Mouse (Mus musculus) MEL (cell line): ENCODE data around the gene Tpmt.

Source experiments
- GATA1 ChIP-seq: IDR thresholded peaks from 2 replicates; pipeline ENCODE4 v1.6.1; 2011; ENCODE audit warnings: low read depth, low read length, improper control_type of control experiment
- NELFE ChIP-seq: IDR thresholded peaks from 2 replicates; pipeline ENCODE4 v1.6.1; 2011; ENCODE audit warnings: low read depth, low read length, improper control_type of control experiment
- POLR2A ChIP-seq, 2 experiments: IDR thresholded peaks; 2 replicates each; pipeline ENCODE4 v1.6.1; 2011 to 2012; ENCODE audit warnings: low read length in 2 of 2, mild to moderate bottlenecking in 2 of 2, control low read depth in 1 of 2, improper control_type of control experiment in 1 of 2, low read depth in 1 of 2, moderate library complexity in 1 of 2; ENCODE audit not compliant: control insufficient read depth in 1 of 2, insufficient read depth in 1 of 2, poor library complexity in 1 of 2
- TAL1 ChIP-seq: IDR thresholded peaks from 2 replicates; pipeline ENCODE4 v1.6.1; 2012; ENCODE audit warnings: mild to moderate bottlenecking, inconsistent platforms, low read length, moderate library complexity, mixed read lengths

GRCm38 (mm10) chr13:47047996-47048395 lies 3.5 kb upstream of the Tpmt start:
- no peak for TF ChIP-seq TAL1
- TF ChIP-seq NELFE, result no peak
- TF ChIP-seq GATA1, result no peak
- TF ChIP-seq POLR2A (IDR thresholded peaks at IDR 0.05; ENCODE audit: control insufficient read depth in 1 of 2, insufficient read depth in 1 of 2, low read depth in 1 of 2, low read length in 2 of 2, poor library complexity in 1 of 2), result no peak
